Mouse (Mus musculus) liver, postnatal 0 days (tissue): ENCODE results near the gene Clrn3. TPM values are rescaled to one million over a fixed set of nuclear protein-coding genes. Genes with fewer than 3 reads are reported as not detected.

Experiments used
- ATAC-seq: fragments of 200-750 bp; cut with Nextera tagmentation; 2 replicates; pipeline ENCODE4 v1.8.0; 2017; ENCODE audit warnings: mild to moderate bottlenecking, moderate library complexity
- DNase-seq: peaks from one replicate; pipeline ENCODE4 v3.0.0-alpha.2; 2016
- H3K27ac ChIP-seq: fragments of 300-500 bp; sonication (generic); 2 replicates; pipeline ENCODE4 v1.5.1; 2014; ENCODE audit warnings: antibody characterized with exemption, moderate library complexity, mild to moderate bottlenecking, low read depth
- H3K27me3 ChIP-seq: fragments of 300-500 bp; sonication (generic); 2 replicates; pipeline ENCODE4 v1.6.1; 2014; ENCODE audit warnings: low read length, control low read depth, mixed read lengths; ENCODE audit not compliant: insufficient read depth
- H3K36me3 ChIP-seq: fragments of 300-500 bp; sonication (generic); replicated peaks from 2 replicates; pipeline ENCODE4 v1.6.1; 2014; ENCODE audit warnings: mild to moderate bottlenecking, control low read depth, low read length, moderate library complexity, mixed read lengths; ENCODE audit not compliant: insufficient read depth
- H3K4me1 ChIP-seq: fragments of 300-500 bp; sonication (generic); 2 replicates; pipeline ENCODE4 v1.6.1; 2014; ENCODE audit warnings: antibody characterized with exemption, mild to moderate bottlenecking, control low read depth; ENCODE audit not compliant: insufficient read depth
- H3K4me2 ChIP-seq: fragments of 300-500 bp; sonication (generic); 2 replicates; pipeline ENCODE4 v1.6.1; 2014; ENCODE audit warnings: low read depth, mild to moderate bottlenecking, low read length, moderate library complexity, mixed read lengths
- H3K4me3 ChIP-seq: fragments of 300-500 bp; sonication (generic); 2 replicates; pipeline ENCODE4 v1.5.1; 2014; ENCODE audit warnings: low read depth, low read length
- H3K9ac ChIP-seq: fragments of 300-500 bp; sonication (generic); replicated peaks from 2 replicates; pipeline ENCODE4 v1.6.1; 2014; ENCODE audit warnings: mild to moderate bottlenecking, moderate library complexity
- H3K9me3 ChIP-seq: fragments of 300-500 bp; sonication (generic); 2 replicates; pipeline ENCODE4 v1.6.1; 2016; ENCODE audit warnings: mild to moderate bottlenecking, control low read depth, low read length, mixed read lengths
- CTCF ChIP-seq: sonication (generic); IDR thresholded peaks from 2 replicates; pipeline ENCODE4 v1.5.1; 2016; ENCODE audit warnings: antibody characterized with exemption, low read depth
- EP300 ChIP-seq: IDR thresholded peaks from 2 replicates; pipeline ENCODE4 v1.6.1; 2016; ENCODE audit warnings: antibody characterized with exemption, low read depth, mild to moderate bottlenecking
- WGBS: fragments of 180-500 bp; shearing (Covaris S2); extraction: QIAGEN DNeasy Blood & Tissue Kit; methylation state at CpG from one replicate; pipeline ENCODE4 v1.1.7; 2014; ENCODE audit not compliant: insufficient replicate concordance; 5-methylcytosine and 5-hydroxymethylcytosine counted together
- polyA plus RNA-seq: library from polyadenylated mRNA; unstranded; fragments of >200 nt; fragmentation: Nextera tagmentation; extraction: Ambion mirVana; gene quantifications from 2 replicates; pipeline ENCODE4 v1.2.1, GENCODE M21; 2015

Clrn3 gene
- polyA plus RNA-seq, 1 experiment from 2014 or later = not detected

DNA sequence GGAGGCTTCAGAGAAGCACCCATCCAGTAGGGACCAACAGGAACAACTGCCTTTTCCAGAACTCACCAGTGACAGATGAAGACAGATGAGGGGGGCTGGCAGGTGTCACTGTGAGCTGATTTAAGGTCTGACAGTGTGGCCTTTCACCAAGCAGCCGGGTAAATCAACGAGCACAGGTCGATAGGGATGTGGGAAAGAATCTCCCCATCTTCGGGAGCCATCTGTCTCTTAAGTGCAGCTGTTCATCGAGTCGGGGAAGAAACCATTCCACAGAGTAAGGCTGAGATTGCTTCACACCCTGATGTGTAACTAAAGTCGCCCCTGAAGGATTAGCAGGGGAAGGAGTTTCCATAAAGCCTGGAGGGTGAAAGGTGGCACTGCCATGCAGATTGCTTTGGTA is 47.3 kb downstream of the Clrn3 start:
- H3K4me2 ChIP-seq = no peak overlapping the region
- TF ChIP-seq EP300 = no peak
- TF ChIP-seq CTCF = no peak
- 33% methylated on average over 7 of the region's 7 CpGs for WGBS

DNA sequence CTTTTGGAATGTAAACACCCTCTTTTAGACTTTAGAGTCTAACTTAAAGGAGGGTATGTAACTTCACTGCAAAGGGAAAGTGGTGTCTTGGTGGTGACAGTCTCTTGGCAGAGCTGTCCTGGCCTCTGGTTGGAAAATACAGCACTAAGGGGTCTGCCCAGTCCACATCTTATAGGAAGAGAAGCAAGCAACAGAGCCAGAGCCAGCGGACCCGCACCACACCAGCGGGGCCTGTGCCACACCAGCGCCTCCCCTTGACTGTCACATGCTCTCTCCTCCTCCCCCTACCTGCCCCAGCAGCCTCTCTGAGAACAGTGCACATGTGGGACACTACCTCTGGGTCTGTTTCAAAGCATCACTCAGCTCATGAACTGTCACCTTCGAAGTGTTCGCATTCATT is 48.5 kb downstream of the Clrn3 start:
- ATAC-seq (no peak), DNase-seq (no peak)
- Histone ChIP-seq H3K4me3 (no peak overlapping the region), H3K27ac (no peak overlapping the region), H3K9ac (no peak overlapping the region), H3K36me3 (no peaks in the 10 kb centered on the region), H3K9me3 (no peaks in the 10 kb centered on the region), H3K27me3 (no peaks in the 10 kb centered on the region), H3K4me2 (no peak overlapping the region), H3K4me1 (no peaks in the 10 kb centered on the region)
- WGBS = 74% methylated on average over 6 of the region's 6 CpGs
- no peak for TF ChIP-seq EP300
- TF ChIP-seq CTCF = no peak

More for the DNA sequence above, 47.3 kb downstream of the Clrn3 start:
- H3K27ac ChIP-seq = no peak overlapping the region
- H3K9ac ChIP-seq = no peak overlapping the region
- ATAC-seq (no peak), DNase-seq (no peak)
- no peaks in the 10 kb centered on the region for H3K9me3 ChIP-seq
- no peaks in the 10 kb centered on the region for H3K4me1 ChIP-seq
- H3K27me3 ChIP-seq = peaks cover 2% of the 10 kb centered on the region; the same call in 1 of the 2 replicates
- no peak overlapping the region for H3K4me3 ChIP-seq
- no peaks in the 10 kb centered on the region for H3K36me3 ChIP-seq

DNA sequence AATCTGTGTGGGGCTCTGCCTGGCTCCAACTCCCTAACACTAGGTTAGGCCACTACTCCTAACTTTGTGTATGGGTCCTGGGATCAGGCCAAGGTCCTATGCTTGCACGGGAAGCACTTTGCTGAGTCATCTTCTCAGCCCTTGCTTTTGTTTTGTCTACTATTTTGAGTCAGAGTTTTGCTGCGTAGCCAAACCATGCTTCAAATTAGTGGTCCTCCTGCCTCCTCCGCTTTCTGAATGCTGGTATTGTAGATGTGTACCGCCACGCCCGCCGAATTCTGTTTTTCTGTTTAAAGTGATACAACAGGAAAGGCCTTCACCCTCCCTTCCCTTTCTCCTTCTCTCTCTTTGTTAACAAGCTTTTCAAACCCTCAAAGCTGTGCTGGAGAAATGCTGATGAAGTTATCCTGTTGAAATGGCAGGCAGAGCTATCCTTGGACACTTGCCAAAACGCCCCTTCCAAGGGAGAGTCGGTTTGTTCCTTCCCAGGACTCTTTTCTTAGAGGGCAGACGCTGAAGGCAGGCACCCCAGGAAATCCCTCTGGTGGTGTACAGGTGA is 49.1 kb downstream of the Clrn3 start:
- no peak overlapping the region for H3K27ac ChIP-seq
- DNase-seq = no peak
- no peak overlapping the region for H3K4me3 ChIP-seq
- H3K9me3 ChIP-seq = no peaks in the 10 kb centered on the region
- H3K4me1 ChIP-seq = no peaks in the 10 kb centered on the region
- 54% methylated on average over 10 of the region's 10 CpGs for WGBS
- TF ChIP-seq CTCF = no peak
- no peak for TF ChIP-seq EP300
- no peaks in the 10 kb centered on the region for H3K36me3 ChIP-seq
- no peak overlapping the region for H3K4me2 ChIP-seq
- H3K27me3 ChIP-seq = no peaks in the 10 kb centered on the region
- ATAC-seq = no peak
- no peak overlapping the region for H3K9ac ChIP-seq

DNA sequence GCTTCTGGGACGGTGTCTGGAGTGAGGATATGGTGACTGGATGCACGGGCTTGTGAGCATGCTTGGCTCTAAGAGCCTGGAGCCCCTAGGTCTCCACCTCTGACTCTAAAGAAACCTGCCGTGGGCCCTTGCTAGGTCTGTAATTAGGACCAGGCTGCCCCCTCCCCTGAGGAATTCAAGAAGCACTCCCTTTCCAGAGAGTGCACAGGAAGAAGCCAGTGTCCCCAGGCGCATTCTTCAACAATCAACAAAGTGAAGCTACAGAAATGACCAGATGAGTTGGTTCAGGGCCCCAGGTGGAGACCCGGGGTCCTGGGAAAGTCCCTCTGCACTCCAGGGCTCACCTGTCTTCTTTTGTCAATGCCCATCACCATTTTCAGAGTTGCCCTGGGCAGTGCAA is 51.2 kb downstream of the Clrn3 start:
- Histone ChIP-seq H3K36me3 (no peaks in the 10 kb centered on the region), H3K9ac (no peak overlapping the region), H3K4me1 (no peaks in the 10 kb centered on the region), H3K27ac (no peak overlapping the region), H3K4me3 (no peak overlapping the region), H3K9me3 (no peaks in the 10 kb centered on the region), H3K27me3 (no peaks in the 10 kb centered on the region), H3K4me2 (no peak overlapping the region)
- ATAC-seq = no peak
- 60% methylated on average over 5 of the region's 5 CpGs for WGBS
- TF ChIP-seq CTCF (no peak), EP300 (no peak)
- no peak for DNase-seq

DNA sequence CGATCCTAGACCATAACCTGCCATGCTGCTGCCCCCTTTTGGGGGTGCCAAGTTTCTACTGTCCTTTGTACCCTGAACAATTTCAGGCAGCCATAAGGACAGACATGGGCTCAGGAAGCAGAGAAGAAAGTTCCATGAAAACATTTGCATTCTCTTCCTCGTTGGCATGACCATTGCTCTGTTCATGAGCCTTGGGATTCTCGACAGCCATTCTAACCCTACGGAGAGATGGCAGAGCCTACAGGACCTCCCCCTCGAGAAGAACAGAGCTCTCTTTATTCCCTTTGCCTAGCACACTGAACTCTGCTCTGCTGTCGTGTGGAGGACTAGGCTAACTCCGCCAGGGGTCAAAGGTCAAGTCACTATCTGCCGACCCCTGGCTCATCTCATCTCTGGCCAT is 52.5 kb downstream of the Clrn3 start:
- DNase-seq (no peak), ATAC-seq (no peak)
- no peak overlapping the region for H3K4me3 ChIP-seq
- WGBS = 60% methylated on average over 8 of the region's 8 CpGs
- TF ChIP-seq CTCF (no peak), EP300 (no peak)
- no peak overlapping the region for H3K27ac ChIP-seq
- no peaks in the 10 kb centered on the region for H3K4me1 ChIP-seq
- H3K4me2 ChIP-seq = no peak overlapping the region
- no peaks in the 10 kb centered on the region for H3K36me3 ChIP-seq
- no peaks in the 10 kb centered on the region for H3K27me3 ChIP-seq
- H3K9me3 ChIP-seq = no peaks in the 10 kb centered on the region
- no peak overlapping the region for H3K9ac ChIP-seq

DNA sequence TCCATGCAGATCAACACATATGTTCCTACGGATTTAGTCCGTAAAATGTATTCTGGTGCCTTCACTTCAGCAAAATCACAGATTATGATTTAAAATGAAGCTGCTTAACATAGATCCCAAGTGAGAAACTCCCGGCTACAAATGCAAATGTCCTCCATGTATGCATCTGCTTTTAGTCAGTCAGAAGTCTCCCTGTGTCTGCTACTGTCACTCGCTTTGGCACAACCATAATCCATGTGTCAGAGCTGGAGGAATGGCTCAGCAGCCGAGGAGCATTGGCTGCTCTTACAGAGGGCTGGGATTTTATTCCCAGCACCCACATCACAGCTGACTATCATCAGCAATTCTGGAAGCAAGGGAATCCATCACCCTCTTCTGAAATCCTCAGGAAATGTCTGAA is 58.1 kb downstream of the Clrn3 start:
- Histone ChIP-seq H3K36me3 (no peaks in the 10 kb centered on the region), H3K4me2 (no peak overlapping the region), H3K27me3 (no peaks in the 10 kb centered on the region), H3K9me3 (no peaks in the 10 kb centered on the region), H3K4me3 (no peak overlapping the region), H3K4me1 (no peaks in the 10 kb centered on the region), H3K27ac (no peak overlapping the region), H3K9ac (no peak overlapping the region)
- 81% methylated on average over 5 of the region's 5 CpGs for WGBS
- ATAC-seq (no peak), DNase-seq (no peak)
- TF ChIP-seq CTCF (no peak), EP300 (no peak)

DNA sequence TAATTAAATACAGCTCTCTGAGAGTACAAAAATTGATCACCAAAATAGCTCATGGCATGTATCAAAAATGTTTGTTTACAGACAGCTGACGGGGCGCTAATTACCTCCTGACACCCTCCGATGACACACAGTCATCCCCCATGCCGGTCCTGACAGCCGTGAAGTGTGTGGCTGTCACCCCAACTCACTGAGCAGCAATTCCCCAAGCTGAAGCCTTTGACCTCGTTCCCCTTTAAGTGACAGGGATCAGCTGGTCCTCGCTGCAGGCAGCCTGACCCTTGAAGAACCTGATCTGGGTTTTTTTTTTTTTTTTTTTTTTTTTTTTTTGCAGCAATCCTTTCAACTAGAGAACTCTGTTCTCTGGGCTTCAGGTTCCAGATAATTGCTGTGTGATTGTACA is 59.8 kb downstream of the Clrn3 start:
- Histone ChIP-seq H3K27ac (no peak overlapping the region), H3K9me3 (no peaks in the 10 kb centered on the region), H3K4me1 (no peaks in the 10 kb centered on the region), H3K27me3 (no peaks in the 10 kb centered on the region; the same call in 1 of the 2 replicates), H3K4me2 (no peak overlapping the region), H3K9ac (no peak overlapping the region), H3K36me3 (no peaks in the 10 kb centered on the region), H3K4me3 (no peak overlapping the region)
- no peak for DNase-seq
- WGBS = 56% methylated on average over 7 of the region's 7 CpGs
- no peak for ATAC-seq
- TF ChIP-seq EP300 (no peak), CTCF (no peak)
